Mouse (Mus musculus) embryonic facial prominence, embryonic 13.5 days (tissue): Measurements from ENCODE around the gene Slc9a7. TPM values are rescaled to one million over a fixed set of nuclear protein-coding genes. Genes with fewer than 3 reads are reported as not detected.

Experiments
- ATAC-seq: fragments of 200-750 bp; cut with Nextera tagmentation; 2 replicates; pipeline ENCODE4 v1.8.0; 2017; ENCODE audit warnings: low read depth; ENCODE audit not compliant: insufficient number of reproducible peaks, insufficient read depth, low FRiP score, low TSS enrichment
- H3K27ac ChIP-seq: fragments of 300-500 bp; sonication (generic); 2 replicates; pipeline ENCODE4 v1.5.1; 2015; ENCODE audit warnings: moderate library complexity, mild to moderate bottlenecking, inconsistent platforms
- H3K27me3 ChIP-seq: fragments of 300-500 bp; sonication (generic); 2 replicates; pipeline ENCODE4 v1.6.1; 2015; ENCODE audit warnings: mild to moderate bottlenecking, inconsistent platforms
- H3K36me3 ChIP-seq: fragments of 300-500 bp; sonication (generic); 2 replicates; pipeline ENCODE4 v1.6.1; 2015; ENCODE audit warnings: mild to moderate bottlenecking, inconsistent platforms
- H3K4me1 ChIP-seq: fragments of 300-500 bp; sonication (generic); 2 replicates; pipeline ENCODE4 v1.6.1; 2015; ENCODE audit warnings: inconsistent platforms
- H3K4me2 ChIP-seq: fragments of 300-500 bp; sonication (generic); 2 replicates; pipeline ENCODE4 v1.6.1; 2015; ENCODE audit warnings: moderate library complexity, mild to moderate bottlenecking, inconsistent platforms
- H3K4me3 ChIP-seq: fragments of 300-500 bp; sonication (generic); 2 replicates; pipeline ENCODE4 v1.5.1; 2015; ENCODE audit warnings: mild to moderate bottlenecking, inconsistent platforms
- H3K9ac ChIP-seq: fragments of 300-500 bp; sonication (generic); 2 replicates; pipeline ENCODE4 v1.6.1; 2015; ENCODE audit warnings: mild to moderate bottlenecking, inconsistent platforms
- H3K9me3 ChIP-seq: fragments of 300-500 bp; sonication (generic); 2 replicates; pipeline ENCODE4 v1.6.1; 2016; ENCODE audit warnings: inconsistent platforms
- WGBS: fragments of 180-500 bp; shearing (Covaris S2); methylation state at CpG from one replicate; pipeline ENCODE4 v1.1.7; 2015; ENCODE audit warnings: mixed read lengths; 5-methylcytosine and 5-hydroxymethylcytosine counted together
- polyA plus RNA-seq: library from polyadenylated mRNA; unstranded; fragments of >200 nt; fragmentation: Nextera tagmentation; extraction: Ambion mirVana; gene quantifications from 2 replicates; pipeline ENCODE4 v1.2.1, GENCODE M21; 2015

Gene Slc9a7
- polyA plus RNA-seq, 1 experiment from 2014 or later = 0.60 TPM

GRCm38 (mm10) chrX:20271980-20272379, 19.6 kb downstream of the Slc9a7 start:
- H3K4me2 ChIP-seq = no peak overlapping the region
- WGBS = 55% methylated on average over 1 of the region's 1 CpGs
- H3K4me1 ChIP-seq = no peaks in the 10 kb centered on the region
- no peak overlapping the region for H3K9ac ChIP-seq
- no peak overlapping the region for H3K4me3 ChIP-seq
- no peaks in the 10 kb centered on the region for H3K9me3 ChIP-seq
- H3K27me3 ChIP-seq = no peaks in the 10 kb centered on the region
- no peaks in the 10 kb centered on the region for H3K36me3 ChIP-seq
- no peak overlapping the region for H3K27ac ChIP-seq
- no peak for ATAC-seq

- 79% methylated on average over 3 of the region's 3 CpGs for WGBS
- H3K4me3 ChIP-seq = no peak overlapping the region
- H3K27me3 ChIP-seq = no peaks in the 10 kb centered on the region
- H3K9ac ChIP-seq = no peak overlapping the region
- H3K36me3 ChIP-seq = no peaks in the 10 kb centered on the region
- H3K4me1 ChIP-seq = no peaks in the 10 kb centered on the region
- no peaks in the 10 kb centered on the region for H3K9me3 ChIP-seq
- no peak for ATAC-seq
- no peak overlapping the region for H3K27ac ChIP-seq
- no peak overlapping the region for H3K4me2 ChIP-seq
These were observed 21.6 kb downstream of the Slc9a7 start for GRCm38 (mm10) chrX:20269980-20270379.

DNA sequence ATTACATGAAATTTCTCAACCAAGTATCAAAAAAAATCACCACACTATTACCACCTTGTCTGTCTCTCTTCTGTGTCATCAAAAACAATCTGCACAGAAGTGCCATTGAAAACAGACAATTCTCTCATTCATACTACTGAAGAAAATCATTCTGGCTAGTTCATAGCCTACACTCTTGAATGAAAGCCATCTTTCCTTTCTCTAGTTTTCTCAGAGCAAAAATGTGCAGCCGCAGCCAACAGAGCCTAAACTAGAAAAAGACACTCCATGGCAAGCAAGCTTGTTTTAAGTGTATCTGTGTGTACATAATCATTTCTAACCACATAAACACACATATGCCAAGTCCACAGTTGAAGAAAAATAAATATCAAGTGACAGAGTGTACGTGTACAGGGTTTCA, 27.2 kb downstream of the Slc9a7 start:
- H3K4me2 ChIP-seq = no peak overlapping the region
- H3K4me3 ChIP-seq = no peak overlapping the region
- H3K4me1 ChIP-seq = no peaks in the 10 kb centered on the region
- H3K36me3 ChIP-seq = no peaks in the 10 kb centered on the region
- H3K27ac ChIP-seq = no peak overlapping the region
- WGBS = 58% methylated on average over 2 of the region's 2 CpGs
- no peaks in the 10 kb centered on the region for H3K9me3 ChIP-seq
- no peak overlapping the region for H3K9ac ChIP-seq
- no peak for ATAC-seq
- H3K27me3 ChIP-seq = no peaks in the 10 kb centered on the region

GRCm38 (mm10) chrX:20228102-20228501, 63.5 kb downstream of the Slc9a7 start:
- no peaks in the 10 kb centered on the region for H3K27me3 ChIP-seq
- H3K36me3 ChIP-seq = no peaks in the 10 kb centered on the region
- no peak overlapping the region for H3K4me2 ChIP-seq
- ATAC-seq = no peak
- H3K4me1 ChIP-seq = no peaks in the 10 kb centered on the region
- no peak overlapping the region for H3K4me3 ChIP-seq
- H3K9me3 ChIP-seq = no peaks in the 10 kb centered on the region
- H3K9ac ChIP-seq = no peak overlapping the region
- H3K27ac ChIP-seq = no peak overlapping the region

GRCm38 (mm10) chrX:20221486-20221885, 70.1 kb downstream of the Slc9a7 start:
- 90% methylated on average over 2 of the region's 2 CpGs for WGBS
- Histone ChIP-seq H3K4me1 (no peaks in the 10 kb centered on the region), H3K36me3 (no peaks in the 10 kb centered on the region), H3K4me2 (no peak overlapping the region), H3K9me3 (no peaks in the 10 kb centered on the region), H3K4me3 (no peak overlapping the region), H3K27ac (no peak overlapping the region), H3K9ac (no peak overlapping the region), H3K27me3 (no peaks in the 10 kb centered on the region)
- ATAC-seq = no peak

- Histone ChIP-seq H3K27ac (no peak overlapping the region), H3K4me1 (no peaks in the 10 kb centered on the region), H3K36me3 (no peaks in the 10 kb centered on the region), H3K9me3 (no peaks in the 10 kb centered on the region), H3K4me2 (no peak overlapping the region), H3K4me3 (no peak overlapping the region), H3K9ac (no peak overlapping the region), H3K27me3 (no peaks in the 10 kb centered on the region)
- WGBS = 64% methylated on average over 3 of the region's 3 CpGs
- no peak for ATAC-seq
These were observed 106.0 kb downstream of the Slc9a7 start for GRCm38 (mm10) chrX:20185616-20186015.

GRCm38 (mm10) chrX:20176792-20177191, 114.8 kb downstream of the Slc9a7 start:
- ATAC-seq = no peak
- H3K4me1 ChIP-seq = no peaks in the 10 kb centered on the region
- WGBS = 67% methylated on average over 1 of the region's 1 CpGs

DNA sequence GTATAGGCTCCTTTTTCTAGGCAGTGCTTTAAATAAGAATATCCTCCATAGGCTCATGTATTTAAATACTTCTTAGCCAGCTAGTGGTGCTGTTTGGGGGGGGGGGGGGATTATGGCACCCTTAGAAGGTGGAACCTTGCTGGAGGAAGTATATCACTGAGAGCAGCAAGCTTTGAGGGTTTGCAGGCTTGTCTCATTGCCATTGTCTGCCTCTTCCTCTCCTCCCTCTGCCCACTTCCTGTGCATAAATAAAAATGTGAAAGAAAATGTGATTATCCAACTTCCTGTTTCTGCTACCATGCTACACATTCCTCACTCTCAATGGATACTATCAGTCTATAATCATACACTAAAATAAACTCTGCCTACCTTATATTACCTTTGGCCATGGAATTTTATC, 123.2 kb downstream of the Slc9a7 start:
- Histone ChIP-seq H3K4me1 (no peaks in the 10 kb centered on the region), H3K27ac (no peak overlapping the region), H3K4me3 (no peak overlapping the region), H3K9me3 (no peaks in the 10 kb centered on the region), H3K27me3 (no peaks in the 10 kb centered on the region), H3K4me2 (no peak overlapping the region), H3K9ac (no peak overlapping the region), H3K36me3 (no peaks in the 10 kb centered on the region)
- no peak for ATAC-seq

More at GRCm38 (mm10) chrX:20176792-20177191, 114.8 kb downstream of the Slc9a7 start:
- H3K27me3 ChIP-seq = no peaks in the 10 kb centered on the region
- no peak overlapping the region for H3K9ac ChIP-seq
- H3K27ac ChIP-seq = no peak overlapping the region
- H3K36me3 ChIP-seq = no peaks in the 10 kb centered on the region
- H3K4me3 ChIP-seq = no peak overlapping the region
- H3K4me2 ChIP-seq = no peak overlapping the region
- H3K9me3 ChIP-seq = no peaks in the 10 kb centered on the region

DNA sequence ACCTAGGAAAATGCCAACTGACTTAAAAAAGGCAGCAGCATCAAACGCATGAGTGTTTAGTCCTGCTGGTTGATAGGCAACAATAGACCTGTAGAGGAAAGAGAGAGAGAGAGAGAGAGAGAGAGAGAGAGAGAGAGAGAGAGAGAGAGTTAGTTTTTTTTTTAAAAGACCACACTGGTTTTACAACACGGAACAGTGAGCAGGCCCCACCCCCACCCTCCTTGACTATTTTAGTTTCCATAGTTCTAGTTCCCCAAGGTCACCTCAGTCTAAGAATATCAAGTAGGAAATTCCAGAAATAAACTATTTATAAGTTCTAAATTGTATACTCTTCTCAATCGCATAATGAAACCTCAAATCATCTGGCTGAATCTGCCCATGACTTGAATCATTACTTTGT, 126.6 kb downstream of the Slc9a7 start:
- no peak overlapping the region for H3K4me2 ChIP-seq
- ATAC-seq = no peak
- H3K4me3 ChIP-seq = no peak overlapping the region
- no peak overlapping the region for H3K27ac ChIP-seq
- no peaks in the 10 kb centered on the region for H3K9me3 ChIP-seq
- H3K36me3 ChIP-seq = no peaks in the 10 kb centered on the region
- no peaks in the 10 kb centered on the region for H3K4me1 ChIP-seq
- WGBS = 64% methylated on average over 3 of the region's 3 CpGs
- no peaks in the 10 kb centered on the region for H3K27me3 ChIP-seq
- H3K9ac ChIP-seq = no peak overlapping the region

DNA sequence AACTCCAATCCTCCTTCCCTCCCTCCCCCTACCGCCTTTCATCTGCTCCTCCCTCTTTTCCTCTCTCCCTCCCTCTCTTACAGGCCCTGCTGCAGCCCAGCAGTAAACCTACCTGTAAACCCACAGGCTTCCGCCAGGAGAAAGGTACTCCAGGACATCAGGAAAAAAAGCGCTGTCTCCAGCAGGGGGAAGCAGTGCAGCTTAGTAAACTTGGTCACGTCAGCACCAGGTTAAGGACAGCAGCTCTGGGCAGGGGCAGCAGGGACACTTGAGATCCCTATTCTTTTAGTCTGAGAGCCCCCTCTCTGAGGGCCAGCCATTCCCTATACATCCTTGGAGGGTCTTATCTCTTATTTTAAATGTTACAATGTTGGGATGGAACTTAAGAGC, 129.3 kb downstream of the Slc9a7 start:
- Histone ChIP-seq H3K4me1 (no peaks in the 10 kb centered on the region), H3K4me2 (no peak overlapping the region), H3K4me3 (no peak overlapping the region), H3K27me3 (no peaks in the 10 kb centered on the region), H3K27ac (no peak overlapping the region), H3K9me3 (no peaks in the 10 kb centered on the region), H3K36me3 (no peaks in the 10 kb centered on the region), H3K9ac (no peak overlapping the region)
- ATAC-seq = no peak
- whole genome bisulfite sequencing = 17% methylated on average over 4 of the region's 4 CpGs

DNA sequence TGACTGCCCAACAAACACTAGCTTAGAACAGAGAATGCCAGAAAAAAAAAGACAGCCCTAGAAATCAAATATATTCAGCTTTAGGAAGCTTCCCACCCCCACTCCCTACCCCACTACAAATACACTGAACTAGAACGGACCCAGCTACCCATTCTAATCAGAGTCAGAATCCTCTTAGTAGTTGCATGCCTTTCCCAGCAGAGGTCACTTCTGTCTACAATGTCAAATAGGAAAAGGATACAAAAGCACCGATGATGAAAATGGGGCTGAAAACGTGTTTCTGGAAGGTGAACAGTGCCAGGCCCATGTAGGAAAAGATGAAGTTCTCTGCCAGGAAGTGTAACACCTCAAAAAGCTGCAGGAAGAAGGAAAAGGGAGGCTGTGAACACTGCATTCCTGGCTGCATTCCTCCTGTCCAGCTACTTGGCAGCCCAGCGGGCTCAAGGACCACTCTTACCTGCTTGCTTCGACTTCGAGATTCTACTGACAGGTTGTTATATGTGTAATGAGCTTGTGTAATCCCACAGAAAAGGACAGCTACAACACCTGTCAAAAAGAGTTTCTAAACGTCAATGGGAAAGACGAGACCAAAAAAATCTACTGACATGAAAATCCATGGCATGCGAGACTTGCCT, 129.8 kb downstream of the Slc9a7 start:
- ATAC-seq = no peak
- Histone ChIP-seq H3K9me3 (no peaks in the 10 kb centered on the region), H3K36me3 (no peaks in the 10 kb centered on the region), H3K4me3 (no peak overlapping the region), H3K4me2 (no peak overlapping the region), H3K9ac (no peak overlapping the region), H3K27ac (no peak overlapping the region), H3K4me1 (no peaks in the 10 kb centered on the region), H3K27me3 (no peaks in the 10 kb centered on the region)
- WGBS = 49% methylated on average over 9 of the region's 9 CpGs

DNA sequence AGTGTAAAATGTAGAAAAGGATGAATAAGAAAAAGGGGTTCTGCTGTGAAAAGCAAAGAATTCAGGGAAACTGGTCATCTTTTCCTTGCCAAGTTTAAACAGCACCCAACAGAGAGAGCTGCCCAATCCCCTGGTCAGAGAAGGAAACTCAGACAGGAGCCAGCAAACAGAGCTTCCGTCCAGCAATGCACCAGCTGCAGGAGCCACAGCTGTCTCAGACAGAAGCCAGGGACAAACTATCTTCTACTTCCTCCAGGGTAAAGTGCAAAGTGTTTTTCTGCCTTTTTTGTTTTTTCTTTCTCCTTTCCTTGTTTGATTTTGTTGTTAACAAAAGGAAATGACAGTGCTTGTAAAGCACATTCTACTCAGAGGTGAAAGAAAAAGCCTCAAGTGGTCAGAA, 131.3 kb downstream of the Slc9a7 start:
- ATAC-seq = no peak
- Histone ChIP-seq H3K4me3 (no peak overlapping the region), H3K9me3 (no peaks in the 10 kb centered on the region), H3K4me1 (no peaks in the 10 kb centered on the region), H3K27me3 (no peaks in the 10 kb centered on the region), H3K36me3 (no peaks in the 10 kb centered on the region), H3K27ac (no peak overlapping the region), H3K9ac (no peak overlapping the region), H3K4me2 (no peak overlapping the region)
- 67% methylated on average over 1 of the region's 1 CpGs for WGBS

DNA sequence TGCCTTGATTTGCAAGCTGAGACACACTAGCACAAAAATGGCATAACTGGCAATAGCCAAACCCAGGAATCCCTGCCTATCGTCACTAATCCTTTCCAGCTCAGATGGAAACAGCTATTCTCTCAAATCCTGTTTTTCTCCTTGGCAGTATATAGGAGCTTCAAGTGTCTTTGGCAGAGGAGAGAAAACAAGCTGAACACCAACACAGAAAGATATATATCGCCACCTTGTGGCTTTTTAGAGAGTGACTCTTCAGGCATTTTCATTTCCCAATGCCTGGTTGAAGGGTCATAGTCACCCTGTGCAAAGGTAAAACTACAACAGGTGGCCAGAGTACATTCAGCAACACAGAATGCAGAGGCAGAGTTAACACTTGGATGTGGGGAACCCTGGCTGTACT, 134.1 kb downstream of the Slc9a7 start:
- Histone ChIP-seq H3K27ac (no peak overlapping the region), H3K9ac (no peak overlapping the region), H3K4me3 (no peak overlapping the region), H3K27me3 (no peaks in the 10 kb centered on the region), H3K9me3 (no peaks in the 10 kb centered on the region), H3K4me1 (no peaks in the 10 kb centered on the region), H3K4me2 (no peak overlapping the region), H3K36me3 (no peaks in the 10 kb centered on the region)
- WGBS = 22% methylated on average over 2 of the region's 2 CpGs
- no peak for ATAC-seq
